8 mouse cellular contexts compared by ENCODE assay signal in genomic region chr5:105492367-105493246, GRCm38 (mm10). TPM values are rescaled to one million over a fixed set of nuclear protein-coding genes. Genes with fewer than 3 reads are reported as not detected.
DNase-seq lines count a peak whose midpoint lies in the region; ATAC-seq and TF ChIP-seq lines count a peak whose summit lies in the region.

No protein-coding gene starts in this region.

- H3K4me2 ChIP-seq in forebrain, embryonic 15.5 days (replicated peaks), result no peak overlapping the region

- H3K4me1 ChIP-seq in forebrain, embryonic 15.5 days, result peaks cover 43% of the 10 kb centered on the region
- H3K4me1 ChIP-seq in lung, adult 2 months (ENCODE audit: control insufficient read depth, insufficient read depth, low read length), result no peaks in the 10 kb centered on the region
- peaks cover 9% of the 10 kb centered on the region; the same call in 1 of the 2 replicates for H3K4me1 ChIP-seq in spleen, adult 2 months (ENCODE audit: control insufficient read depth, insufficient read depth, insufficient read length)

- peak overlapping the region; percentile 34; the same call in 1 of the 2 replicates for H3K27ac ChIP-seq in forebrain, embryonic 15.5 days (replicated peaks)
- H3K27ac ChIP-seq in spleen, adult 2 months (ENCODE audit: insufficient read depth, low read length), result no peak overlapping the region

- TF ChIP-seq CTCF in lung, adult 2 months (IDR thresholded peaks at IDR 0.05; ENCODE audit: insufficient read depth, low read length), result no peak; the same call in 1 of the 2 replicates
- peak; percentile 57; the same call in 1 of the 2 replicates for TF ChIP-seq CTCF in spleen, adult 2 months (IDR thresholded peaks at IDR 0.05; ENCODE audit: extremely low read depth, insufficient read depth, insufficient read length, insufficient replicate concordance)

- no peak overlapping the region for H3K4me3 ChIP-seq in forebrain, embryonic 15.5 days
- H3K4me3 ChIP-seq in lung, adult 2 months (replicated peaks; ENCODE audit: extremely low read depth, low read depth, low read length), result no peak overlapping the region
- H3K4me3 ChIP-seq in spleen, adult 2 months (ENCODE audit: extremely low read depth, insufficient read depth, insufficient read length), result no peak overlapping the region

- H3K27me3 ChIP-seq in forebrain, embryonic 15.5 days, result peaks cover 8% of the 10 kb centered on the region; the same call in 1 of the 2 replicates
- H3K27me3 ChIP-seq in spleen, adult 2 months (ENCODE audit: control insufficient read depth, insufficient read depth, low read length), result no peaks in the 10 kb centered on the region

- WGBS in forebrain, embryonic 15.5 days, result 9% methylated on average over 10 of the region's 10 CpGs
- WGBS in lung, adult 2 months, result 48% methylated on average over 10 of the region's 10 CpGs
- 31% methylated on average over 10 of the region's 10 CpGs for WGBS in spleen, adult 2 months

- 0 out of 2 replicates have a peak, but pooled peaks cover 4% of the 10 kb centered on the region for H3K36me3 ChIP-seq in forebrain, embryonic 15.5 days
- no peaks in the 10 kb centered on the region for H3K36me3 ChIP-seq in spleen, adult 2 months (ENCODE audit: control insufficient read depth, insufficient read depth, low read length)

- DNase-seq in right cerebral cortex, postnatal 10 days (ENCODE audit: low spot score in 2 of 2), result peak; percentile 51 to 60
- DNase-seq in right cerebral cortex, postnatal 4 days, result no peak
- DNase-seq in c-Kit-positive CD71-positive TER-119-positive erythroid progenitor cells, embryonic 14.5 days (ENCODE audit: low spot score), result peak; percentile 24
- peak; percentile 21 for DNase-seq in lung, adult 2 months
- peak; percentile 53 to 67 for DNase-seq in spleen, adult 2 months (ENCODE audit: low read depth in 1 of 2, low spot score in 2 of 2)
- no peak for DNase-seq in ovary, adult 18-20 months (ENCODE audit: low spot score)
- no peak for DNase-seq in left cerebral cortex, adult 8-10 months (ENCODE audit: low spot score in 2 of 2)

- no peak overlapping the region for H3K9ac ChIP-seq in forebrain, embryonic 15.5 days (replicated peaks)

- H3K9me3 ChIP-seq in forebrain, embryonic 15.5 days, result no peaks in the 10 kb centered on the region

- TF ChIP-seq POLR2A in lung, adult 2 months (IDR thresholded peaks at IDR 0.05; ENCODE audit: borderline replicate concordance, extremely low read depth, low read depth, low read length), result no peak
- no peak for TF ChIP-seq POLR2A in spleen, adult 2 months (IDR thresholded peaks at IDR 0.05; ENCODE audit: low read depth, low read length)

- peak; percentile 57 for ATAC-seq in forebrain, embryonic 15.5 days (replicated peaks)

RNA-seq across cellular contexts. Expression of gene Lrrc8c, which starts 26.6 kb away (rescaled TPM):
- 11.4 and 12.0 TPM in 2 replicates for polyA plus RNA-seq in forebrain, embryonic 15.5 days (2015; fragmentation: Nextera tagmentation; extraction: Ambion mirVana)
- 43.7 and 51.6 TPM in 2 replicates for polyA plus RNA-seq in lung, adult 2 months (2012; rRNA removed)
- 33.9 and 41.0 TPM in 2 replicates for polyA plus RNA-seq in spleen, adult 2 months (2012; rRNA removed)
- 10 to 100 TPM; 25.5 to 29.1 (median 26.6) TPM for total RNA-seq in left cerebral cortex, adult 8-10 months (2022)

Comparison
In these comparisons a context has a peak if more than half of its experiments do, and no peak if none do; other contexts are left out.
1. DNase-seq: peak in right cerebral cortex, postnatal 10 days (2 of 2), c-Kit-positive CD71-positive TER-119-positive erythroid progenitor cells, embryonic 14.5 days (single experiment), lung, adult 2 months (single experiment) and spleen, adult 2 months (2 of 2); none in right cerebral cortex, postnatal 4 days (single experiment), ovary, adult 18-20 months (single experiment) and left cerebral cortex, adult 8-10 months (0 of 2).